Mouse (Mus musculus) cerebellum, postnatal 4 days (tissue): ENCODE data around the gene Htr1f.

Source experiments
- DNase-seq, 2 experiments: peaks; one replicate each; pipeline ENCODE4 v3.0.0; 2022; ENCODE audit warnings: low spot score in 2 of 2, mixed read lengths in 1 of 2

Htr1f gene

DNA sequence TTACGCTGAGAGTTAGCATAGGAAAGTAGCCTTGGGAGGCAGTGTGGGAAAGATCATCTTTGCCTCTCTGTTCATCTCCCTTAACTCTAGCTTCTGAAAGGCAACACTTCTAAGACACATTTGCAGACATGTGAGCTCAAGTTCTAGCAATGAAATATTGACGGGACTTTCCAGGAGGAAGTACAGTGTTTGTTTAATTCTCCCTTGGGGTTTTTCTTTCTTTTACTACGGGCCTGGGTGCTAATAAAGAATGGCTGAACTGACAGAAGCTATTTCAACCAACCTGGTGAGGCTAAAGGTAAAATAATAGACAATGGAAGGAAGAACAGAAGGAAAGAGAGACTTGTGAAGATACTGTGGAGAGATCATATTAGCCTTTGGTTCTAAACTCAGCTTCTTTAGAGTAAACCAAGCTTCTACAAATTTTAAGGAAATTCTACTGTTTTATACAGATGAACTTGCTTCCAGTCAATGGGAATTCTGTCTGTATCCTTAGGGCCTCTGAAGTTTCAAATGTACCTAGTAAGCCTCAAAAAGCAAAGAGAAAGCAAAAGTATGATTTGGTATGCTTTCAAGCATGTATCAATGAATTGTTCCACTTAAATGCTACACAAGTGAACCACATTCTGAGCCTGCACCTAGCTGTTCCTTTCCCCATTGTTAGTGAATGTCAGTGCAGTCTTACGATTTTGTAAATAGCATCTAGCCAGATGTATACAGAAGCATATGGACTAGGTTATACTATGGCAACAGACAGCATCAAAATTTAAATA, 131.9 kb downstream of the Htr1f start:
- no peak for DNase-seq

DNA sequence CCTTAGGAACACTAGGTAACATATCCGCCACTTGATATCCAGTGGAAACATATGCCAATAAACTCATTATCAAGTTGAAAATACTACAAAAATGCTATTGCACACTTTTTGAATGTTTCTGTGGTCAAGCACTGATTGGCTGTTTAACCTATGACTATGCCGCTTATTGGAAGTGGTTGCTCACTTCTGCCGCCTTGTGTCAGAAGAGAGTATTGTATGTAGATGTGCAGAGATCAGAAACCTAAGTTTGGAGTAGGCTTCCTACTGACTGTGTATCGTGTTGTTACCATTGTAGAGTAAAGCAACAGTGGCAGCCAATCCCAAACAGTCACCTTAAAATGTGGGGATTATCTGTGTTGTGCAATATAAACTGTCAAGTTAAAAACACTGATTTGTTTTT, 144.0 kb downstream of the Htr1f start:
- DNase-seq = no peak

DNA sequence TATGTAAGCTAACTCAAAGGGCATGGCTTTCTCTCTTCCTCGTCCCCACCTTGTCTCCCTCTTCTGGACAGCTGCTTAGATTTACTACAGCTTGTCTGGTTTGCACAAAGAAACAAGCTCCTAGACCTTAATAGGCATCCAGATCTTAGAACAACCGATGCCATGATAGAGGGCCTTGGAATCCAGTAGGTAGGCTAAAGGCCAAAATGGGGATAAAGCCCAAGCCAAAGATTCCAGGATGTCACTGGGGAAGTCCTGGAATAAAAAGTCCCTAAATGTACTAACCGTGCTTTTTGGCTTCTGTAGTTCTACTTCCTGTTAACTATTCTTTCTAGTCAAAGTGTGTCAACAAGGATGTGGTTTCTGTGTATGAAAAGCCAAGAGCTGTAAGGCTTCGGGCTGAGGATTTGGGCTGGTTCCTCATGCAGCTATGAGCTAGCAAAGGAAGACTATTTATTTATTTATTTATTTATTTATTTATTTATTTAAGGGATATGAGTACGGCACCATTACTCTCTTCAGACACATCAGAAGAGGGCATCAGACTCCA, 163.9 kb downstream of the Htr1f start:
- no peak for DNase-seq

DNA sequence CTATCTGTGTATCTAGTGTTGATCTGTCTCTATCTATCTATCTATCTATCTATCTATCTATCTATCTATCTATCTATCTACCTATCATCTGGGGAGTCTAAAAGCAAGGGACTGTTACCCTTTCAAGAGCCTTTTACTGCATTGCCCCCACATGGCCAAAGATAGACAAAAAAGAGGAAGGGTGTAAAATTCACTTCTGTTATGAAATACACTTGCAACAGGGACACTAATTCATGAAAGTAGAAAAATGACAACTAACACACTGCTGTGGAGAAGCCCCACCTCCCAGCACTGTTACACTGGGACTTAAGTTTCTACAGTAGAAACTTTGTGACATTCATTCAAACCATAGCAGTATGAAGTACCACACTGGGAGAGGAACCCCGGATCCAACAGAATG, 170.9 kb downstream of the Htr1f start:
- DNase-seq = no peak

DNA sequence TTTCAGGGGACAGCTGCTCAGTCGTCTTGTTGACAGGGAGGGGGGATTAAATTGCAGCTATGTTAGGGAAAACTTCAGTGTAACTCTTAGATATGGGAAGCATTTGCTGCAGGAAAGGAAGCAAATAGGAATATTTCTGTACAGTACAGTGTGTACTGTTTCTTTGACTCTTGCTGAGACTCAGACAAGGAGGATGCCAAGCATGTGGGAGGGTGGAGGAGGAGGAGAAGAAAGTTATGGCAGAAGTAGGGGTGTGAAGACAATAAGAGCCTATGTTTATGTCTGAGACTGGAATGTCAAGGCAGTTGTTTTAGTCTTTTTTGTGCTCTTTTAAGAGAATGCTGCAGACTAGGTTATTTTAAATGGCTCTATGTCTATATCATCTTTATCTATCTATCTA, 171.6 kb downstream of the Htr1f start:
- no peak for DNase-seq

DNA sequence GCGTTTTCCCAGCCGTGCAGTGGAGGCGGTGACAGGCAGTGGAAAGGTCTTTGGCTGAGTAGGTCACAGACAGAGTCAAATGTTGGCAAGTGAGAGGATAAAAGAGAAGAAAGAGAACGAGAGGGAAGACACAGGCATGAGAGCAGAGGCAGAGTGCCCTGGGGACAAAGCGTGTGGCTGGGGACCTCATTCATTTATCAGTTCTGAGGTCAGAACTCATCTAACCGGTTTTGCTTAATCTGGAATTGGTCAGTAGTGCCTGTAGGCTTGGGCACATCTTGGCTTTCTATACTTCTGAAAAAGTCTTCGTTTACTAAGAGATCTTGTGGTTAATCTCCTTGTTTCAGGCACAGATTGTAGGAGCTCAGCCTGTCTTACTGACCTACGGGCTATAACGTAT, 182.2 kb downstream of the Htr1f start:
- DNase-seq = no peak

DNA sequence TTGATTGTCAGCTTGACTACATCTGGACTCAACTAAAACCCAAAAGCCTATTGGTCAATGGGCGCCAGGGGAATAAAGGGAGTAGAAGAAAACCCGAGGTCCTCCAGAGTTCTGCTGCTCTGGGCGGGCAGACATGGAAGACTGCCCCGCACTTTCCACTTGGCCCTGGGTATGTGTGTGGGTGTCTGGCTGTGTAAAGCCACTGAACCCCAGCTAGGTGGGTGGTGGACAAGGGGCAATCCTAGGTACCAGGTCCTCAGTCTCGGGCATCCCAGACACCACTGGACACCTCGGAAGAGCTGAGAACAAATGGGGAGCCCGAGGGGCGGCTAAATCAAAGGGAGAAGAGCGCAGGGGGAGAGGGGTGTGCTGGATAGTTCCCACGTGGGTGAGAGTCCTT, 196.9 kb downstream of the Htr1f start:
- DNase-seq = no peak

DNA sequence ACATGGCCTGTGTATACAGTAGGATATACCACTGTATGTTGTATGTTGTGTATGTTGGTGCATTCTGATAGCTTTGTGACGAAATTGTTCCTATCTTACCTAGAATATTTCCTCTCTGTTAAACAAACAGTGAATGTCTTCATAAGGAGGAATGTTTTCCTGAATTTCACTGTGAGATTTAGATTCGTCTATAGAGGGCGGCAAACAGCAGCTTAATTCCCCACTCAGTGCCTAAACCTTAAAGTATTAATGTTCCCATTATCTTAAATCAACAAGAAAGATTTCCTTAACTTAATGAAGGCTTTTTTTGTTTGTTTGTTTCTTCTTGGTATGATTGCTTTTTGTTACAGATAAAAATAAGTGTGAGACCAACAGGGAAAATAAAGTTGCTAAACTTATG, 198.5 kb downstream of the Htr1f start:
- DNase-seq = no peak

DNA sequence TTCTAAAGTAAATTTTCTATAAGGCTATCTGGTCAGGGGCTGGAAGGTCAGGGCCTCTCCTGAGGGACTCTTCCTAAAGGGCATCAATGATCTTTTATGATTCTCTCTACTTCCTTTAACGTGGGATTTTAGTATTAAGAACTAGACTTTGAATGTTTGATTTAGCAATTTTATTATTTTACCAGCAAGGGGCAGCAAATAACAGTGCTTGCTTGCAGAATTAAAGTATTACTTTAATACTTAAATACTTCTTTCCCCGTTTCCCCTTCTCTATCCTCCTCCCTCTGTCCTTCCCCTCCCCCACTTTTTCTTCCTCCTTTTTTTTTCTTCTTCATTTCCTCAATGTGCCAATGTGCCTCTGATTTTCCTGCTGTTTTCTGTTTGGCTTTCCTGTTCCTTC, 202.3 kb downstream of the Htr1f start:
- DNase-seq = no peak

DNA sequence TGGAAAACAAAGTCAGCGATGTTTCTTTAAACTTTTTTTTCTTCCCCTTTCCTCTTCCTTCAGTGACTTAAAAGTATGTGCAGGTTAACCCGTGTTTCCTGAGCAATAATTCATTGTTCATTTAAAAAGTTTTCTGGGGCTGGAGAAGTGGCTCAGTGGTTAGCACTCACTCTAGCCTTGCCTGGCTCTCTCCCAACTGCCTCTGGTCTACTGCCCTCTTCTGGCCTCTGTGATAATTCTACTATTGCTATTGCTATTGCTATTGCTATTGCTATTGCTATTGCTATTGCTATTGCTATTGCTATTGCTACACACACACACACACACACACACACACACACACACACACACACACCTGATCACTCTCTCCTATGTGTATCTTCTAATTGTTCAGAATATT, 206.6 kb downstream of the Htr1f start:
- no peak for DNase-seq

DNA sequence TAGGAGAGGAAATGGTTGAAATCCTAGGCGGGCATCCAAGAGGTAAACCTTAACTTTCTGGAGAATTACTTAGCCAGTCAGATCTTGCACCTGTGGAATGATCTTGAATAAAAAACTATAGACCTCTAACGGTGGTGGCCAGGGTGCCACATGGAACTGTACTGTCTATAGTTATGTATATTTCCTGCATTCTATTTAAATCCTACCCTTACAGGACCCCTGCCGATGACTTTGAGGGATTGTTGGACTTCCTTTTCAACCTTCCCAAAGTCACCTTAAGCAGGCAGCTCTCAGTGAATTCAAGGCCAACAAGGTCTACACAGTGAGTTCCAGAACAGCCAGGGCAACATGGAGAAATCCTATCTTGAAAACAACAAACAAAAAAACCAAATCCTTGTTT, 216.2 kb downstream of the Htr1f start:
- DNase-seq = no peak

DNA sequence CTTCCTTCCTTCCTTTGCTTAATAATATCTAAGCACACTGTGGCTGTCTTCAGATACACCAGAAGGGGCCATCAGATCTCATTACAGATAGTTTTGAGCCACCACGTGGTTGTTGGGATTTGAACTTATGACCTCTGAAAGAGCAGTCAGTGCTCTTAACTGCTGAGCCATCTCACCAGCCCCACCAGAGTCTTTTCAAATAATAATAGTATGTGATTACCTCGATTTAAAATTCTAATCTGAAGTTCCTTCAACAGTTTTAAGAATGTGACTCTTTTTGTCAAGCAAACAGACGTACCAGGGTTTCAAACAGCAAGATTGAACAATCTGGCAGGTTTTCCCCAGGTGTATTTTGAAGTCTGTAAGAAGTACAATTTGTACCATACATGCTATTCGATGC, 220.1 kb downstream of the Htr1f start:
- no peak for DNase-seq

DNA sequence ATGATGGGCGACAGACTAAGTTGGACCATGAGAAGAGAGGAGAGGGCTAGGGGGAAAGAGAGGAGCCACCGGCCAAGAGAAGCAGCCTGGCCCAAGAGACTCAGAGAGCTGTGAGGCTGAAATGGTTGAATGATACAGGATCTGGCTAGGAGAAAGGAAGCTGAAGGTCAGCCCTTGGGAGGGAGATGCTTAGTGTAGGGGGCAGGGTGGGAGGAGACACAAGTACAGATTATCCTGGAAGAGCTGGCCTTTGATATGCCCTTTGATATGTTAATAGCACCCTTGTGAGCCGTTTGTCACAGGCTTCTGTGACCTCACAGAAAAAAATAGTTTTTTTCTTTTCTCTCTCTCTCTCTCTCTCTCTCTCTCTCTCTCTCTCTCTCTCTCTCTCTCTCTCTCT, 220.5 kb downstream of the Htr1f start:
- DNase-seq = no peak

DNA sequence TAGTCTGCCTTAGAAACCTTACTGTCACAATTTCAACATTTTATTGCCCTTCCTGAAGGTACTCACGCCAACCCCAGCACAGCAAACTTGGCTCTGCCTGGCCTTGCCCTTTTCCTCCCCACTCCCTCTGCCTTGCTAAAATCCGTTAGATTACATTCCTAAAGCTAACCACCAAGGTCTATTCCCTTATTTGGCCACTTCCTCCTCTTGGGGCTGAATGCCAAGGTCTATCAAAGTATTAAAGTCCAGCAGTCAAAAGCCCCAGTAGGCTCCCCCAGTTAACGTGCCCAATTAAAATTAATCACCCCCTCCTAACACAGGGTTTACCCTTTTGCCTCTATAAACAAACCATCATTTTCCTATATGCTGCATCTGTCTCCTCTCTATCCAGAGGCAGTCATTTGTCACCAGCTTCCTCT, 221.2 kb downstream of the Htr1f start:
- no peak for DNase-seq

DNA sequence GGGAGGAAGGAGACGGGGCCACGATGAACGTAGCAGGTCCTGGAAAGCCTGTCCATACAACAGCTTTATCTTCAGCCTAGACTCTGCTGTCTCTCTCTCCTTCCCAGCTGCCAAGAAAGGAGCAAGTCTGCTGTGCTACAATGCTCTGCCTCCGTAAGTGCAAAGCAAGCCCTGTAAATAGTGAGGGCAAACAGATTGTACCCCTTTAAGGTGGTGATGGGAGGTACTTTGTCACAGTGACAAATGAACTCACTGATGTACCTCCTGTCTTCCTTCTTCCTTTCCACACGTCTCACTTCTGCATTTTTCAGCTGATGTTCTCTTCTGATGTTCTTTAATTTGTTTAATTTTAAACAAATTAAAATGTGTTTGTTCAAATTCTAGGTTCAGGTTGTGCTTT, 221.8 kb downstream of the Htr1f start:
- DNase-seq = no peak

DNA sequence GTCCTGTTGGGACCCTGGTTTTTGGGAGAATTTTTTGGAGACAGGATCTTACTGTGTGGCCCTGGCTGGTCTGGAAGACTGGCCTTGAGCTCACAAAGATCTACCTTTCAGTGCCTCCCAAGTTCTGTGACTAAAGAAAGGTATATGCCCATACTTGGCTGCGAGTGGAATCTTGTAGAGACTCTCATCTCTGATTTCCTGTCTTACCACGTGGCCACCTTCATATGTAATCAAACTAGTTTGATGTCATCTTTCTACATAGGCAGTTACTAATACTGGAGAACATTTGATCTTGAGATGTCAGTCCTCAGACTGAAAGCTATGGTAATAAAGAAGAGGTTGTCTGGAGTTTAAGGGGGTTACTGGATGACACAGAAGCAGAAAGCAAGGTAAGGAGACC, 224.2 kb downstream of the Htr1f start:
- DNase-seq = no peak

DNA sequence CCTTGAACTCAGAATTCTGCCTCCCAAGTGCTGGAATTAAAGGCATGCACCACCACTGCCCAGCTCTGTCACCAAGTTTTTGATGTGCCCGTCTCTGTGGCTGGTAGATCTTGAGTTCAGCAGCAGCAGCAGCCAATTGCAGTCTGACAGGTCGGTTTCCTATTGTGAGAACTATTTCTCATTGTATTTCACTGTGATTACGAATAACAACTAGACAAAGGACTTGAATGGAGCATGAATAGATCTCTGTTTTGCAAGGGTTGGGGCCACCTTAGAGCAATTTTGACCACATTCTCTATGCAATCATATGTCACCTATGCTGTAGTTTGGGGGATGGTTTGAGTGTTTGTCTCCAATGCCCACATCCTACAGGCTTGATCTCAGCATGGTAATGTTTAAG, 224.7 kb downstream of the Htr1f start:
- no peak for DNase-seq

DNA sequence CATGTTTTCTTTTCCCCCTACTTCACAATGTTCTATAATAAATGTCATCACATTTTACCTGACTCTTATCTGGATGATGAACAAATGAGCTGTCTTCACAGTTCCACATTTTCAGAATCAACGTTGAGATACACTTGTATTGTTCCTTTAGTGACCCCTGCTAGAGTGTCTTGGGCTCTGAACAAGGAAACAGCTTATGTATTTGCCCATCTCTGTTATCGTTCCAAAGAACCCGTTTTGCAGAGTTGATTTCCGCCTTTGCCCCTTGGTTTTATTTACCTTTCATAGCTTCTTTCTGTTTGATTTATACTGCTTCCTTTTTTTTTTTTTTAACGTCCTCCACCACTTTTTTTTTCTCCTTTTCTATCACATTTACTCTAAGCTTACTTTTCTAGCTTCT, 225.9 kb downstream of the Htr1f start:
- no peak for DNase-seq

DNA sequence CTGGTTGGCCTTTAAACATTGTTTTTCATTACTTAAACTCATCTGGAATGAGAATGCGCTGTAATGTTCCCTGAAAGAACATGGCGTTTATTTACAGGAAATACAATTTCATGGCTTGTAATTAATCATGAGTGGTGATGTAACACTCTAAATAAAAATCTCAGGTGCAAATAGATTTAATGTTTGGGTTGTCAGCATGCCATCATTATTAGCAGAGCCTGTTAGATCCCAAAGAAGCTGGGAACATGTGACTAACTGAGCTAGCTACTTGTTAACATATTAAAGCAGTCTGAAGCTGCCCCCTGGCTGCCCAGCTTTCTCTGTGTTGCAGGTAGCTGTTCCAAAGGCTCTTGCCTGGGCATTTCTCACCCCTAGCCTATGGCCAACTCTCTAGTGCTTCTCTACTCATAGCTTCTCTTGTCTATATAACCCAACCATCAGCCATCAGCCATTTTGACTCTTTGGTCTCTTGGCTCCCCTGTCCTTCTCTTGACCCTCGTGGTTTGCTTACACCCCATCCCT, 227.0 kb downstream of the Htr1f start:
- no peak for DNase-seq

DNA sequence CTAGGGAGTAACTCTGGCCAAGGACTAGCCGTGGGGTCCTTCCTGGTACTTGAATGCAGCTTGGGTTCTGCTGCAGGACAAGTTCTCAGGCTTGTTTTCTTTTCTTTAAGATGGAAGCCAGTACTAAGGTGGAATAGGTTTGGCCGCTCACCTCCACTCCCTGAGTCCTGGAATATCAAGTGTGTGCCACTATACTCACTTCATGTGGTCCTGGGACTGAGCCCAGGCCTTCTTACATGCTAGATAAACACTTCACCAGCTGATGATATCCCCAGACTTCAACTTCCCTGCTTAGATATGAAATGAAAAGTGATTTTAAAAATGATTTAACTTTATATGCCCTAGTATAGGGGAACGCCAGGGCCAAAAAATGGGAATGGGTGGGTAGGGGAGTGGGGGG, 228.3 kb downstream of the Htr1f start:
- no peak for DNase-seq

DNA sequence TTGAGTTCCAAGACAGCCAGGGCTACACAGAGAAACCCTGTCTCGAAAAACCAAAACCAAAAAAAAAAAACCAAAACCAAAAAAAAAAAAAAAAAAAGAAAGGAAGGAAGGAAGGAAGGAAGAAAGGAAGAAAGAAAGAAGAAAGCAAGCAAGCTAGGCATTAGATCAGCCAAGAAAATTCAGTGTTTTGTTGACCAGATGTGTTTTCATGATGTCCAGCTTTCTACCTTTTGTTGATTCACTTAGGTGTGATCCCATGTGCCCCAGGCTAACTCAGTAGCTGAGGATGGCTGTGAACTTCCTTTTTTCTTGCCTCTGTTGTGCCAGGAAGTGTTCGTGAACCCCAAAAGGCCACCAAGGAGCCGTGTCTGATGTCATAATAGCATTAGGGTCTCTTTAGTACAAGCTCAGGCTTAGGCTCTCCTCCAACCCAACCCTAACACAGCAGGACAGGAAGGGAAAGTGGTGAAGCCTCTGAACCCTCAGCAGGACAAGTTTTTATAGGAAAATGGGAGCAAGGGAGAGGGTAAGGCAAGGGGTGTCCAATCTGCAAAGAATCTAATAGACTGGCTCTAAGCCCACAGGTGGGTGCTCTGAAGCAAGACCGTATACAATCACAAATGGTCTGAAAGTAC, 228.9 kb downstream of the Htr1f start:
- no peak for DNase-seq

DNA sequence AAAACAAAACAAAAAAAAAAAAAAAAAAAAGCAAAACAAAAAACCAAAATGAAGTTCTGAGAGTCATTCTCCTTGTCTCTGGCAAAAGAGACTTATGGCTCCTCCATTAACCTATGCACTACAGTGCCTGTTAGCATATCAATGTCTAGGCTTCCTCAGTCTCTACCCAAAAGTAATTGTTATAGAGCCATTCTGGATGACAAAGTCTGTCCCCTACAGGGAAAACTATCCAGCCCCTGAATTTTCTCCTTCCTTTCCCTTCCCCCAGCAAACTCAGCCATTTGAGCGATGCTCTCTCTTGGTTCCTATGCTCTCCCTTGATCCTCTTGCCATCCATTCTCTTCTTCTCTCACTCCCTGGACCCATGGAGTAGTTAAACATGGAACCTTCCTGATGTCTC, 229.8 kb downstream of the Htr1f start:
- DNase-seq = no peak

DNA sequence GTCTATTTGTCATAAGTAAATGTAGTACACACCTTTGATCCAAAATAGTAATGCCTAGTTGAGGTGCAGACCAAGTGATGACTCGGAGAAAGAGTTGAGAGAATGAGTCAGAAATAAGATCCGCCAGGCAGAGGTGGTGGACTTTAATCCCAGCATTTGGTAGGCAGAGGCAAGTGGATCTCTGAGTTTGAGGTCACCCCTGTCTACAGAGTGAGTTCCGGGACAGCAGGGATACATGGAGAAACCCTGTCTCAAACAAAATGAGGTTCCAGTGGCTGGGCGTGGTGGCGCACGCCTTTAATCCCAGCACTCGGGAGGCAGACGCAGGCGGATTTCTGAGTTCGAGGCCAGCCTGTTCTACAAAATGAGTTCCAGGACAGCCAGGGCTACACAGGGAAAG, 230.3 kb downstream of the Htr1f start:
- DNase-seq = no peak
